Mouse (Mus musculus): ENCODE measurements at regions not wholly inside any gene's neighbourhood (a gene's known extent, or its start where the extent isn't known, plus 50 kb on each side); places are given as distances from the start of the nearest gene placed in this dataset.

DNA sequence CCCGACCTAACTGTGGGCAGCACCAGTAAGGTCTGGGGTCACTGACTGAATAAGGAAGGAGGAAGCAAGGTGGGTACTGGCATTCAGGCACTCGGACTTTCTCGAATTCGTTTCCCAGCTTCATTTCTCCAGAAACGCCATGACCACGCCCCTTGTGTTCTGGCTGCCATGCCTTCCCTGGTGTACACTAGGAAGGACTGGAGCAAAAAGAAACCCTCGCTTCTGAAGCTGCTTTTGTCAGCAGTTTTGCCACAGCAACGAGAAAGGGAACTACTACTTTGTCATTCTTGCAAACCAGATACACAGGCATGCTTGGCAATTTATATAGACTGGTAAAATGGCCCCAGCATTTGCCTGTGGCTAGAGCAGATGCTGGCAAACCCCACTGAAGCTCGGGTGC lies 869.0 kb downstream of the Tmem114 start:
- WGBS, result 85% methylated on average over 9 of the region's 9 CpGs
- DNase-seq (ENCODE audit: low spot score), result no peak
- Histone ChIP-seq H3K9me3 (ENCODE audit: control insufficient read depth, low read length) (no peaks in the 10 kb centered on the region), H3K9ac (ENCODE audit: low read length) (no peak overlapping the region), H3K4me2 (replicated peaks; ENCODE audit: low read depth) (no peak overlapping the region), H3K4me3 (ENCODE audit: low read depth, low read length) (no peak overlapping the region), H3K36me3 (ENCODE audit: control insufficient read depth, insufficient read depth, low read length) (no peaks in the 10 kb centered on the region), H3K27me3 (ENCODE audit: control insufficient read depth, insufficient read depth, low read length) (no peaks in the 10 kb centered on the region), H3K4me1 (replicated peaks; ENCODE audit: control insufficient read depth, insufficient read depth) (no peaks in the 10 kb centered on the region), H3K27ac (replicated peaks) (no peak overlapping the region)
- TF ChIP-seq EP300 (optimal IDR thresholded peaks at IDR 0.05) (no peak), CTCF (IDR thresholded peaks at IDR 0.05; ENCODE audit: low read depth) (no peak)
- ATAC-seq (ENCODE audit: low FRiP score, low TSS enrichment), result no peak

DNA sequence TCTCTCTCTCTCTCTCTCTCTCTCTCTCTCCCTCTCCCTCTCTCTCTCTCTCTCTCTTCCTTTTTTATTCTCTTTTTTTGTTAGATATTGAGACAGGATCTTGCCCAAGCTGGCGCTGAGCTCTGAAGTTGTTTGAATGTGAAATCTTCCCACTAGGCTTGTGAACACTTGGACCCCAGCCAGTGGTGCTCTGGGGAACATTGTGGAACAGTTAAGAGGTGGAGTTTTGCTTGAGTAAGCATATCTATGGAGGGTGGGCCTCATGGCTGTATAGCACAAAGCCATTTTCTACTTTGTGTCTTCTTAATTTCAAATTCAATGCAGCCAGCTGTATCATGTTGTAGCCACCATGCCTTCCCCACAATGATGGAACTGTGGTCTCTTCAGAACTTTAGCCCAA lies 875.4 kb downstream of the Tmem114 start:
- WGBS, result 57% methylated on average over 1 of the region's 1 CpGs
- Histone ChIP-seq H3K27ac (replicated peaks) (no peak overlapping the region), H3K27me3 (ENCODE audit: control insufficient read depth, insufficient read depth, low read length) (no peaks in the 10 kb centered on the region), H3K9ac (ENCODE audit: low read length) (no peak overlapping the region), H3K4me2 (replicated peaks; ENCODE audit: low read depth) (no peak overlapping the region), H3K9me3 (ENCODE audit: control insufficient read depth, low read length) (no peaks in the 10 kb centered on the region), H3K4me3 (ENCODE audit: low read depth, low read length) (no peak overlapping the region), H3K4me1 (replicated peaks; ENCODE audit: control insufficient read depth, insufficient read depth) (no peaks in the 10 kb centered on the region), H3K36me3 (ENCODE audit: control insufficient read depth, insufficient read depth, low read length) (no peaks in the 10 kb centered on the region)
- TF ChIP-seq CTCF (IDR thresholded peaks at IDR 0.05; ENCODE audit: low read depth) (no peak), EP300 (optimal IDR thresholded peaks at IDR 0.05) (no peak)
- no peak for ATAC-seq (ENCODE audit: low FRiP score, low TSS enrichment)
- no peak for DNase-seq (ENCODE audit: low spot score)

DNA sequence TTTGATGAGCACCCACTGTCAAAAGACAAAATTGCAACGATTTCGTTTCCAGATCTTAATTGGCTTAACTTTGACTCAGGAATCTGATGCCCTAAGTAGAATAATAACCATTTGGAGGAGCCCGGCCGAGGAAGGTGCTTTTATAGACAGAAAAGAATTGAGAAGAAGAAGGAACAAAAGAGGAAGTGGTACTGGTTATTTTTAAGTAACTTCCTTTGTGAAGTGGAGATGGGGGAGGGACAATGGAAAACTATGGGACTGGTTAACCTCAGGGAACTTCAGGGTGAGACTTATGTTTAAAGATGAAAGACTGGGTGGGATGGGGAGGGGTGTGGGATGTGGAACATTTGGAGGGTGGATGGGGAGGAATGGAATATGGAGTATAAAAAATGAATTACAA lies 880.9 kb downstream of the Tmem114 start:
- no peak overlapping the region for H3K4me2 ChIP-seq (replicated peaks; ENCODE audit: low read depth)
- WGBS, result 75% methylated on average over 4 of the region's 4 CpGs
- TF ChIP-seq EP300 (optimal IDR thresholded peaks at IDR 0.05) (no peak), CTCF (IDR thresholded peaks at IDR 0.05; ENCODE audit: low read depth) (no peak)
- H3K36me3 ChIP-seq (ENCODE audit: control insufficient read depth, insufficient read depth, low read length), result no peaks in the 10 kb centered on the region
- no peak overlapping the region for H3K4me3 ChIP-seq (ENCODE audit: low read depth, low read length)
- no peaks in the 10 kb centered on the region for H3K27me3 ChIP-seq (ENCODE audit: control insufficient read depth, insufficient read depth, low read length)
- H3K9me3 ChIP-seq (ENCODE audit: control insufficient read depth, low read length), result no peaks in the 10 kb centered on the region
- H3K4me1 ChIP-seq (replicated peaks; ENCODE audit: control insufficient read depth, insufficient read depth), result no peaks in the 10 kb centered on the region
- H3K9ac ChIP-seq (ENCODE audit: low read length), result no peak overlapping the region
- no peak overlapping the region for H3K27ac ChIP-seq (replicated peaks)
- ATAC-seq (ENCODE audit: low FRiP score, low TSS enrichment), result no peak
- DNase-seq (ENCODE audit: low spot score), result no peak

DNA sequence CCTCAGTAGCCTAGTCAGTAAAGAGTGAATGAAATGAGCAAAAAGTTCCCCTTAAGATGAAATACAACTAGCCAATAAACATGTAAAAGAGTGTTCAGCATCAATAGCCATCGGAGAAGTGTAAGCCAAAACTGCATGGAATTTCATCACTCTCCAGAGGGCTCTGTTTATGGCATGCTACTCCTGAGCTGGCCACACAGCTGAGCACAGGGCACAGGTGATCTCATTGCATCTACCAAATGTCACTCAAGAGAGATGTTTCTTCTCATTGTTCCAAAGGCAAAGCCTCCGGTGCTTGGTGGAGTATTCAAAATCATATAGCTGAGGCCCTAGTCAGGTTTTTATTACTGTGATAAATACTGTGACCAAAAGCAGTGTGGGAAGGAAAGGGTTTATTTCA lies 895.1 kb downstream of the Tmem114 start:
- H3K9me3 ChIP-seq (ENCODE audit: control insufficient read depth, low read length), result no peaks in the 10 kb centered on the region
- no peaks in the 10 kb centered on the region for H3K36me3 ChIP-seq (ENCODE audit: control insufficient read depth, insufficient read depth, low read length)
- WGBS, result 92% methylated on average over 2 of the region's 2 CpGs
- no peak for DNase-seq (ENCODE audit: low spot score)
- no peaks in the 10 kb centered on the region for H3K4me1 ChIP-seq (replicated peaks; ENCODE audit: control insufficient read depth, insufficient read depth)
- TF ChIP-seq CTCF (IDR thresholded peaks at IDR 0.05; ENCODE audit: low read depth) (no peak), EP300 (optimal IDR thresholded peaks at IDR 0.05) (no peak)
- no peaks in the 10 kb centered on the region for H3K27me3 ChIP-seq (ENCODE audit: control insufficient read depth, insufficient read depth, low read length)
- no peak overlapping the region for H3K27ac ChIP-seq (replicated peaks)
- no peak overlapping the region for H3K4me2 ChIP-seq (replicated peaks; ENCODE audit: low read depth)
- H3K9ac ChIP-seq (ENCODE audit: low read length), result no peak overlapping the region
- no peak for ATAC-seq (ENCODE audit: low FRiP score, low TSS enrichment)
- no peak overlapping the region for H3K4me3 ChIP-seq (ENCODE audit: low read depth, low read length)

DNA sequence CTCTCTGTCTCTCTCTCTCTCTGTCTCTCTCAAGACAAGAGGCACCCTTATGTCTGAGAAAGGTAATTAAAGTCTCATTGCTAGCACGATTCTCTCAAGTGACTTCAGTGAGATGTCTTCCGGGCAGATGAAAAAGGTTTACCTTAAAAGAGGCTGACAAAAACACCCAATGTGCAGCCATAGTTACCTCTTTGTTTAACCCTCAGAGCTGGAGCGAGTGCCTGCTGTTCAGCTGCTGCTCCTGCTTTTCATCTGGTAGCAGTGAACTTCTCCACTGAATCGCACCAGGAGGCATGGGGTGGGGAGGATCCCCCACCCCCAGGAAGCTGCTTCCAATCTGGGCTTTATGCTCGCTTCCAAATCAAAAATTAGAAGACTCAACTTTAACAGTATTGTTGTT lies 896.0 kb downstream of the Tmem114 start:
- Histone ChIP-seq H3K9ac (ENCODE audit: low read length) (no peak overlapping the region), H3K4me1 (replicated peaks; ENCODE audit: control insufficient read depth, insufficient read depth) (no peaks in the 10 kb centered on the region), H3K4me2 (replicated peaks; ENCODE audit: low read depth) (no peak overlapping the region), H3K27ac (replicated peaks) (no peak overlapping the region), H3K36me3 (ENCODE audit: control insufficient read depth, insufficient read depth, low read length) (no peaks in the 10 kb centered on the region), H3K27me3 (ENCODE audit: control insufficient read depth, insufficient read depth, low read length) (no peaks in the 10 kb centered on the region), H3K9me3 (ENCODE audit: control insufficient read depth, low read length) (no peaks in the 10 kb centered on the region), H3K4me3 (ENCODE audit: low read depth, low read length) (no peak overlapping the region)
- WGBS, result 43% methylated on average over 5 of the region's 5 CpGs
- TF ChIP-seq CTCF (IDR thresholded peaks at IDR 0.05; ENCODE audit: low read depth), result no peak
- TF ChIP-seq EP300 (optimal IDR thresholded peaks at IDR 0.05), result no peak
- no peak for DNase-seq (ENCODE audit: low spot score)
- ATAC-seq (ENCODE audit: low FRiP score, low TSS enrichment), result no peak

DNA sequence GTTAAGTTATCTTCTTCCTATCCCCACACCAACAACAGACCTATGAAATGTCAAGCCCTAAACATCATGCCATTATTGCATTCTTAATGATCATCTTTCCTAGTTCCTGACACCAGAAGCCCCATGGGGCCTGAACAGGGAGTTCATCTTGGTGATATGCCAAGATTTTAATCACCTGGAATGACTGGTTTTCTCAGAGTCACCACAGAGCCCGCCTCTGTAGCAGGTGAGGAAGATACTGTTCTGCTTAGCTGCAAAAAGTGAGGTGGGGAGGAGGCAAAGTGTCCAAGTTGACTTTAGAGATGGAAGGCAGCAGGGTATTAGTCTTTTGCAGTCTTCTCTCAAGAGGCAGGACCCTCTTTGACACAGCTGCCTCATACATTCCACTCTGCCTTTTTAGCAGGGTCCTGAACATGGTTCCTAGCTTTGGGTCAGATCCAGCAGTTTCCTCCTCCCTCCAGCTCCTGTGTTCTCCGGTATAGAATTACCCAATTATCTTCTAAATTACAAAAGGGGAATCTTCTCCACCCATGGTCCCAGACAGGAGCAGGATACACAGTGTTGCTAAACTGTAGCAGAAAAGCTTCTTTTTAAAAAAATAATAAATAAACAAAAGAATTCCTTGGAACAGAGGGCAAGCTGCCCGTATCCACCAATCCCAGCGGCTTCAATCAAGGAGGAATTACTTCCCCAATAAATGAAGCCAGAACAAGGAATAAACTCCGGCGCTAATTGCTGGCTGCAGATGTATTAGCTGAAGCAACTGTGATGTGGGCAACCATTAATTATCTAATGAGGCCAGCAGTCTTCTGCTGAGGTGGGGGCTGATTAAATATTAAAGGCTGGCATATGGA lies 896.8 kb downstream of the Tmem114 start:
- ATAC-seq (ENCODE audit: low FRiP score, low TSS enrichment), result no peak

More for the DNA sequence above, 896.8 kb downstream of the Tmem114 start:
- 54% methylated on average over 6 of the region's 6 CpGs for WGBS
- Histone ChIP-seq H3K4me3 (ENCODE audit: low read depth, low read length) (no peak overlapping the region), H3K27ac (replicated peaks) (no peak overlapping the region), H3K4me1 (replicated peaks; ENCODE audit: control insufficient read depth, insufficient read depth) (no peaks in the 10 kb centered on the region), H3K9me3 (ENCODE audit: control insufficient read depth, low read length) (no peaks in the 10 kb centered on the region), H3K9ac (ENCODE audit: low read length) (no peak overlapping the region), H3K27me3 (ENCODE audit: control insufficient read depth, insufficient read depth, low read length) (no peaks in the 10 kb centered on the region), H3K4me2 (replicated peaks; ENCODE audit: low read depth) (no peak overlapping the region), H3K36me3 (ENCODE audit: control insufficient read depth, insufficient read depth, low read length) (no peaks in the 10 kb centered on the region)
- DNase-seq (ENCODE audit: low spot score), result no peak
- TF ChIP-seq CTCF (IDR thresholded peaks at IDR 0.05; ENCODE audit: low read depth) (no peak), EP300 (optimal IDR thresholded peaks at IDR 0.05) (no peak)
